Mouse (Mus musculus): ENCODE data around the gene Kdm4d.
"Not testable (repeated sequence)": the region's sequence is repeated elsewhere in the genome, so short reads cannot be mapped to it uniquely, and the experiment has no call there.

Kdm4d gene

DNA sequence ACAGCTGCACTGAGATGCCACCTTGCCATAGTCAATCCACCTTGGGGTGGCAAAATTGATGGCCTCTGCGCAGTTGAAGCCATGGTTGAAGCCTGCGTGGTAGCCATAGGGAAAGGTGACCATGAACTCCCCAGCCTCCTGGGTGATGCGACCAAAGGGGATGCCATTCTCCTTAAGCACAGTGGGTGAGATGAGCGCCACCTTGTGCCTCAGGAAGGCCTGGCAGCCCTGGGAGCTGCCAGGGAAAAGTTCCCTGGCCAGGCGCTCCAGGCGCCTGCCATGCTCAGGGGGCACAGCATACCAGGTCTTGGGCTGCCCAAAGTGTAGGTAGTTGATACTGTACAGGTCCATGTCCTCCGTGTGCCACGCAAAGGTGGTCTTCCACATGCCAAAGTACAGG lies 49.2 kb downstream of the Kdm4d start:
- not testable (repeated sequence) for DNase-seq (ENCODE audit: low spot score in 2 of 2)

DNA sequence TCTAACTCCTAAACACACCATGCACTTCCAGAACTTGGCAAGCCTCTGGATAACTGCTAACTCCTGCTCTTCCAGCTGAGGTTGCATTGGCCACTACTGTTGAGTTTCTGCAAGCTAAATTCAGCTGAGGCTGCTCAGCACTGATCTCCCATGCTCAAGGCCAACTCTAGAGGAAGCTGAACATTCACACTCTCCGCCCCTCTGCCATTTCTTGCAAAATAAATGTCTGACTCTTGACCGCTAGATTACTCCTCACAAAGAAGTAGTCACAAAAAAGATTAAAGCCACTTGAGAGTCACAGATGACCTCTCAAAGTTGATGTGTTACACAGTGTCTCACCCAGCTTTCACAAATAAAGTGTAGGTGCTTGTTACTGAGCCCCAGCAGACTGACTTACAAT lies 53.2 kb downstream of the Kdm4d start:
- not testable (repeated sequence) for DNase-seq (ENCODE audit: low spot score in 2 of 2)

DNA sequence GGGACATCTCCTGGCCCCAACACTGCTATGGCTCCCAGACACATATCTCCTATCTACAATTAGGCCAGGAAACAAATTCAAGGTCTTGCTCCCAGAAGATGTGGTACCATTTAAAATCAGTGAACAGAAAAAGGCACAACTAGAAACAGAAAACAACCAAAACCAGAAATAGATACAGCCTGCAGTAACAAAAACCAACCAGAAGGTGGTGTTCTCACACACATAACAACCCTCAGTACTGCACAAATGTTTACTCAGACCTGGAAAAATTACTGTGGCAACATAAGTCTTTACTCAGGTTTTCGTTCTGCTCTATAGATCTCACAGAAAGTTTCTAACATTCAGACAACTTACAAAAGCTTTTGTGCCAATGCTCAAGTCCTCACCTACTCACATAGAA lies 59.9 kb downstream of the Kdm4d start:
- DNase-seq (ENCODE audit: low spot score in 2 of 2), result no peak

DNA sequence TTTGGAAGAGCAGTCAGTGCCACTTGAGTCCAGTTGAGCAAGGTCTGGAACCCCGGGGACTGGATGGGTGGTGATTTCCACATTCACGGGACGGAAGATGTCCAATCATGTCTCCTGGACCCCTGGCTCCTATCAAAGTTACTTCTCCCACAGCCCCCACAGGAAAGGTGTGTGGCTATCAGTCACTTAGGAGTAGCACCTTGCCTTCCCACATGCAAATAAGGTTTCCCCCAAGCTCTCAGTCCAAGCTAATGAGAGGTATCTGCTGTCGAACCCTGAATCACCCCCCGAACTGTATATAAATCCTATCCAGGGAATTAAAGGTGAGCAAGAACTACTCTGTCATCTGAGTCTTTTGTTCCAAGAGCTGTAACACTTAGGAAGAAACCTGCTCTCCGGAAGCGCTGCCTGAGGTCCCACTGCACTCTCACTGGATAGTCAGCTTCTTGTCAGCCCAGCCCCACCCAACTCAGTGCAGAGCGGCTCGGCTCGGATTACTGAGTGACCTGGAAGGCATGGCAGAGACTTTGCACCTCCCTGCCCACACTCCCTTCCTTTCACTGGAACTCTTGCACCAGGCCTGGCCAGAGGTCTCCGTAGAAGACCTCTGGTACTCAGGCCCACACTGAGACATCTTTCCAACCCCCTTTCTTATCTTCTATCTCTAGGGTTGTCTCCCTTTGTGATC lies 66.9 kb downstream of the Kdm4d start:
- DNase-seq (ENCODE audit: low spot score in 2 of 2), result no peak
